Mouse (Mus musculus) ES-Bruce4 (cell line): Measurements from ENCODE around the gene Zfp770.

Source experiments
- CTCF ChIP-seq: IDR thresholded peaks from one replicate; pipeline ENCODE4 v1.8.1; 2011; ENCODE audit warnings: low read depth, low read length
- EP300 ChIP-seq: IDR thresholded peaks from 2 replicates; pipeline ENCODE4 v1.6.1; 2011; ENCODE audit warnings: low read depth, low read length; ENCODE audit not compliant: insufficient read depth
- POLR2A ChIP-seq: IDR thresholded peaks from one replicate; pipeline ENCODE4 v1.8.1; 2011; ENCODE audit warnings: low read length; ENCODE audit not compliant: insufficient read depth

GRCm38 (mm10) chr2:114146864-114147458, 54.3 kb downstream of the Zfp770 start:
- no peak for TF ChIP-seq CTCF
- no peak for TF ChIP-seq POLR2A
- TF ChIP-seq EP300, result no peak
